Mouse (Mus musculus) forebrain, embryonic 15.5 days (tissue): ENCODE measurements around the gene Chd6. TPM values are rescaled to one million over a fixed set of nuclear protein-coding genes. Genes with fewer than 3 reads are reported as not detected.

Experiments
- ATAC-seq: fragments of 200-750 bp; cut with Nextera tagmentation; replicated peaks from 2 replicates; pipeline ENCODE4 v1.8.0; 2017; ENCODE audit warnings: mild to moderate bottlenecking, moderate TSS enrichment, moderate library complexity
- H3K27ac ChIP-seq: fragments of 300-500 bp; sonication (generic); replicated peaks from 2 replicates; pipeline ENCODE4 v1.5.1; 2015; ENCODE audit warnings: mild to moderate bottlenecking, inconsistent platforms
- H3K27me3 ChIP-seq: fragments of 300-500 bp; sonication (generic); 2 replicates; pipeline ENCODE4 v1.6.1; 2015; ENCODE audit warnings: inconsistent platforms
- H3K36me3 ChIP-seq: fragments of 300-500 bp; sonication (generic); 2 replicates; pipeline ENCODE4 v1.6.1; 2015; ENCODE audit warnings: mild to moderate bottlenecking, inconsistent platforms
- H3K4me1 ChIP-seq: fragments of 300-500 bp; sonication (generic); 2 replicates; pipeline ENCODE4 v1.6.1; 2015; ENCODE audit warnings: inconsistent platforms
- H3K4me2 ChIP-seq: fragments of 300-500 bp; sonication (generic); replicated peaks from 2 replicates; pipeline ENCODE4 v1.6.1; 2015; ENCODE audit warnings: mild to moderate bottlenecking, inconsistent platforms
- H3K4me3 ChIP-seq: fragments of 300-500 bp; sonication (generic); 2 replicates; pipeline ENCODE4 v1.5.1; 2015; ENCODE audit warnings: mild to moderate bottlenecking, inconsistent platforms
- H3K9ac ChIP-seq: fragments of 300-500 bp; sonication (generic); replicated peaks from 2 replicates; pipeline ENCODE4 v1.6.1; 2015; ENCODE audit warnings: mild to moderate bottlenecking, inconsistent platforms
- H3K9me3 ChIP-seq: fragments of 300-500 bp; sonication (generic); 2 replicates; pipeline ENCODE4 v1.6.1; 2016; ENCODE audit warnings: inconsistent platforms
- WGBS: fragments of 180-500 bp; shearing (Covaris S2); methylation state at CpG from one replicate; pipeline ENCODE4 v1.1.7; 2015; ENCODE audit warnings: mixed read lengths; 5-methylcytosine and 5-hydroxymethylcytosine counted together
- polyA plus RNA-seq: library from polyadenylated mRNA; unstranded; fragments of >200 nt; fragmentation: Nextera tagmentation; extraction: Ambion mirVana; gene quantifications from 2 replicates; pipeline ENCODE4 v1.2.1, GENCODE M21; 2015

Chd6 gene
- polyA plus RNA-seq, 1 experiment from 2014 or later = 39.5 TPM

GRCm38 (mm10) chr2:161012577-161013251, 96.2 kb downstream of the Chd6 start:
- no peaks in the 10 kb centered on the region for H3K27me3 ChIP-seq
- H3K36me3 ChIP-seq = peaks cover 87% of the 10 kb centered on the region
- ATAC-seq = no peak
- H3K4me2 ChIP-seq = no peak overlapping the region
- H3K9ac ChIP-seq = no peak overlapping the region
- 94% methylated on average over 16 of the region's 16 CpGs for WGBS
- H3K4me1 ChIP-seq = no peaks in the 10 kb centered on the region
- H3K27ac ChIP-seq = no peak overlapping the region
- no peaks in the 10 kb centered on the region for H3K9me3 ChIP-seq
- H3K4me3 ChIP-seq = no peak overlapping the region

GRCm38 (mm10) chr2:161004338-161004737, 104.5 kb downstream of the Chd6 start:
- Histone ChIP-seq H3K27ac (no peak overlapping the region), H3K36me3 (peaks cover 33% of the 10 kb centered on the region), H3K4me1 (no peaks in the 10 kb centered on the region), H3K27me3 (no peaks in the 10 kb centered on the region), H3K4me2 (no peak overlapping the region), H3K4me3 (no peak overlapping the region), H3K9ac (no peak overlapping the region), H3K9me3 (no peaks in the 10 kb centered on the region)
- 83% methylated on average over 3 of the region's 3 CpGs for WGBS
- ATAC-seq = no peak

GRCm38 (mm10) chr2:160996987-160997763, 111.7 kb downstream of the Chd6 start:
- Histone ChIP-seq H3K9ac (no peak overlapping the region), H3K27me3 (no peaks in the 10 kb centered on the region), H3K4me3 (no peak overlapping the region), H3K4me2 (no peak overlapping the region), H3K4me1 (no peaks in the 10 kb centered on the region), H3K36me3 (peaks cover 5% of the 10 kb centered on the region), H3K27ac (no peak overlapping the region), H3K9me3 (no peaks in the 10 kb centered on the region)
- ATAC-seq = no peak
- WGBS = 94% methylated on average over 6 of the region's 6 CpGs

GRCm38 (mm10) chr2:160994181-160994580, 114.7 kb downstream of the Chd6 start:
- Histone ChIP-seq H3K4me3 (no peak overlapping the region), H3K27ac (no peak overlapping the region), H3K4me1 (no peaks in the 10 kb centered on the region), H3K9ac (no peak overlapping the region), H3K4me2 (no peak overlapping the region), H3K36me3 (peaks cover 26% of the 10 kb centered on the region), H3K9me3 (no peaks in the 10 kb centered on the region), H3K27me3 (no peaks in the 10 kb centered on the region)
- ATAC-seq = no peak
- WGBS = 62% methylated on average over 1 of the region's 1 CpGs

- Histone ChIP-seq H3K9me3 (no peaks in the 10 kb centered on the region), H3K27ac (no peak overlapping the region), H3K27me3 (no peaks in the 10 kb centered on the region), H3K4me3 (no peak overlapping the region), H3K4me2 (no peak overlapping the region), H3K9ac (no peak overlapping the region), H3K4me1 (no peaks in the 10 kb centered on the region), H3K36me3 (peaks cover 40% of the 10 kb centered on the region)
- no peak for ATAC-seq
- WGBS = 98% methylated on average over 3 of the region's 3 CpGs
These were observed 116.4 kb downstream of the Chd6 start for GRCm38 (mm10) chr2:160992465-160992864.

- Histone ChIP-seq H3K27me3 (no peaks in the 10 kb centered on the region), H3K36me3 (peaks cover 51% of the 10 kb centered on the region), H3K27ac (no peak overlapping the region), H3K9ac (no peak overlapping the region), H3K4me2 (no peak overlapping the region), H3K4me1 (no peaks in the 10 kb centered on the region), H3K9me3 (no peaks in the 10 kb centered on the region), H3K4me3 (no peak overlapping the region)
- ATAC-seq = no peak
- WGBS = 89% methylated on average over 6 of the region's 6 CpGs
These were observed 118.4 kb downstream of the Chd6 start for GRCm38 (mm10) chr2:160990339-160991070.

- H3K27ac ChIP-seq = no peak overlapping the region
- H3K4me2 ChIP-seq = no peak overlapping the region
- peaks cover 78% of the 10 kb centered on the region for H3K36me3 ChIP-seq
These were observed 121.4 kb downstream of the Chd6 start for GRCm38 (mm10) chr2:160987503-160987902.

GRCm38 (mm10) chr2:160982636-160983035, 126.2 kb downstream of the Chd6 start:
- H3K4me2 ChIP-seq = no peak overlapping the region
- H3K27me3 ChIP-seq = no peaks in the 10 kb centered on the region
- H3K4me3 ChIP-seq = no peak overlapping the region
- no peaks in the 10 kb centered on the region for H3K9me3 ChIP-seq
- no peak for ATAC-seq
- no peak overlapping the region for H3K27ac ChIP-seq
- WGBS = 94% methylated on average over 3 of the region's 3 CpGs
- H3K36me3 ChIP-seq = peaks cover 84% of the 10 kb centered on the region
- no peak overlapping the region for H3K9ac ChIP-seq
- no peaks in the 10 kb centered on the region for H3K4me1 ChIP-seq

More at GRCm38 (mm10) chr2:160987503-160987902, 121.4 kb downstream of the Chd6 start:
- ATAC-seq = no peak
- H3K4me3 ChIP-seq = no peak overlapping the region
- no peak overlapping the region for H3K9ac ChIP-seq
- H3K27me3 ChIP-seq = no peaks in the 10 kb centered on the region
- no peaks in the 10 kb centered on the region for H3K9me3 ChIP-seq
- H3K4me1 ChIP-seq = no peaks in the 10 kb centered on the region

GRCm38 (mm10) chr2:160981791-160982190, 127.1 kb downstream of the Chd6 start:
- Histone ChIP-seq H3K27ac (no peak overlapping the region), H3K9me3 (no peaks in the 10 kb centered on the region), H3K9ac (no peak overlapping the region), H3K4me1 (no peaks in the 10 kb centered on the region), H3K27me3 (no peaks in the 10 kb centered on the region), H3K4me2 (no peak overlapping the region), H3K4me3 (no peak overlapping the region), H3K36me3 (peaks cover 83% of the 10 kb centered on the region)
- ATAC-seq = no peak
- WGBS = 91% methylated on average over 6 of the region's 6 CpGs

GRCm38 (mm10) chr2:160978651-160979050, 130.2 kb downstream of the Chd6 start:
- Histone ChIP-seq H3K27me3 (no peaks in the 10 kb centered on the region), H3K27ac (no peak overlapping the region), H3K36me3 (peaks cover 72% of the 10 kb centered on the region), H3K9me3 (no peaks in the 10 kb centered on the region), H3K9ac (no peak overlapping the region), H3K4me2 (no peak overlapping the region), H3K4me1 (no peaks in the 10 kb centered on the region), H3K4me3 (no peak overlapping the region)
- no peak for ATAC-seq
- 92% methylated on average over 1 of the region's 1 CpGs for WGBS

GRCm38 (mm10) chr2:160977248-160977647, 131.6 kb downstream of the Chd6 start:
- no peak overlapping the region for H3K4me2 ChIP-seq
- ATAC-seq = no peak
- H3K27ac ChIP-seq = no peak overlapping the region
- no peaks in the 10 kb centered on the region for H3K9me3 ChIP-seq
- H3K27me3 ChIP-seq = no peaks in the 10 kb centered on the region
- H3K4me1 ChIP-seq = no peaks in the 10 kb centered on the region
- no peak overlapping the region for H3K4me3 ChIP-seq
- H3K9ac ChIP-seq = no peak overlapping the region
- WGBS = 62% methylated on average over 1 of the region's 1 CpGs
- H3K36me3 ChIP-seq = peaks cover 70% of the 10 kb centered on the region

- peaks cover 44% of the 10 kb centered on the region for H3K36me3 ChIP-seq
- H3K27me3 ChIP-seq = no peaks in the 10 kb centered on the region
- H3K4me2 ChIP-seq = no peak overlapping the region
- no peak overlapping the region for H3K4me3 ChIP-seq
- 0 out of 2 replicates have a peak, but pooled peaks cover 2% of the 10 kb centered on the region for H3K4me1 ChIP-seq
- WGBS = 78% methylated on average over 5 of the region's 5 CpGs
- no peak for ATAC-seq
- no peak overlapping the region for H3K27ac ChIP-seq
- H3K9me3 ChIP-seq = no peaks in the 10 kb centered on the region
- H3K9ac ChIP-seq = no peak overlapping the region
These were observed 135.1 kb downstream of the Chd6 start for GRCm38 (mm10) chr2:160973648-160974215.
